Mouse (Mus musculus) liver, adult 2 months (tissue): ENCODE measurements around the gene Rbbp4. TPM values are rescaled to one million over a fixed set of nuclear protein-coding genes. Genes with fewer than 3 reads are reported as not detected.

Source experiments
- DNase-seq: peaks from one replicate; pipeline ENCODE4 v3.0.0-alpha.2; 2011; ENCODE audit warnings: low read depth, low spot score; ENCODE audit errors: extremely low read depth
- H3K27ac ChIP-seq: fragments of 200-500 bp; replicated peaks from 2 replicates; pipeline ENCODE4 v1.5.1; 2012; ENCODE audit warnings: low read depth, mild to moderate bottlenecking, control low read depth, inconsistent platforms, low read length; ENCODE audit not compliant: insufficient read depth
- H3K27me3 ChIP-seq: fragments of 200-500 bp; 2 replicates; pipeline ENCODE4 v1.6.1; 2012; ENCODE audit warnings: mild to moderate bottlenecking, moderate library complexity, low read length, inconsistent platforms; ENCODE audit not compliant: control insufficient read depth, insufficient read depth
- H3K36me3 ChIP-seq: fragments of 200-500 bp; 2 replicates; pipeline ENCODE4 v1.6.1; 2012; ENCODE audit warnings: low read length, inconsistent platforms; ENCODE audit not compliant: control insufficient read depth, insufficient read depth
- H3K4me1 ChIP-seq: fragments of 200-500 bp; 2 replicates; pipeline ENCODE4 v1.6.1; 2011; ENCODE audit warnings: low read length; ENCODE audit not compliant: control insufficient read depth, insufficient read depth
- H3K4me3 ChIP-seq: fragments of 200-500 bp; 2 replicates; pipeline ENCODE4 v1.5.1; 2011; ENCODE audit warnings: low read depth, mild to moderate bottlenecking, control low read depth, low read length, moderate library complexity; ENCODE audit not compliant: insufficient read depth
- H3K79me2 ChIP-seq: fragments of 200-500 bp; 2 replicates; pipeline ENCODE4 v1.6.1; 2012; ENCODE audit warnings: inconsistent platforms, mild to moderate bottlenecking, low read length, moderate library complexity; ENCODE audit not compliant: control insufficient read depth, insufficient read depth
- H3K9ac ChIP-seq: fragments of 200-500 bp; 2 replicates; pipeline ENCODE4 v1.6.1; 2012; ENCODE audit warnings: low read depth, mild to moderate bottlenecking, control low read depth, inconsistent platforms, low read length
- CTCF ChIP-seq: fragments of 200-500 bp; IDR thresholded peaks from 2 replicates; pipeline ENCODE4 v1.5.1; 2011; ENCODE audit warnings: low read depth, low read length, control low read depth
- POLR2A ChIP-seq: fragments of 200-500 bp; IDR thresholded peaks from 2 replicates; pipeline ENCODE4 v1.6.1; 2011; ENCODE audit warnings: low read length, control low read depth; ENCODE audit not compliant: insufficient read depth; ENCODE audit errors: extremely low read depth
- WGBS: fragments of 180-500 bp; shearing (Covaris S2); methylation state at CpG from one replicate; pipeline ENCODE4 v1.1.7; 2018; 5-methylcytosine and 5-hydroxymethylcytosine counted together
- polyA plus RNA-seq: library from polyadenylated mRNA; depleted of rRNA; stranded (reverse); fragments of >200 nt; gene quantifications from 2 replicates; pipeline ENCODE4 v1.2.3, GENCODE M21; 2012
- total RNA-seq: library from RNA; depleted of rRNA; stranded (reverse); fragments of >200 nt; gene quantifications from 2 replicates; pipeline ENCODE4 v1.2.3, GENCODE M21; 2014

Rbbp4 gene
- total and polyA plus RNA-seq, 2 experiments = 17.2 to 40.3 TPM

DNA sequence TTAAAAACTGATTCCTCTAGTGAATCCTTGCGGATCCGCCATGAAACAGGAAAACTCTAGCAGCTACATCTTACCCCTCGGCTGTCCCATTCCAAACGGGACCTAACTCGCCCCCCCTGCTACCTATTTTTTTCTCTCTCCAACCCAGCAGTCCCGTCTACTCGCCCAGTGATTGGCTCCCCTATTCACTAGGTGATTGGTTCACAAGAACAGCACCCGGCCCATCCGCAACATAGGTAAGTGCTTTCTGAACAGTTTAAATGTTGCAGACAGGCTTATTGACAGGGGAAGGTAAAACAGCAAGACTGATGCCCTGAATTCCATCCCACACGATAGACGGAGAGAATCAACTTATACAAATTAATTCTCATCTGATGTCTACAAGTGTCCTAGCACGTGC lies 18.0 kb upstream of the Rbbp4 start:
- Histone ChIP-seq H3K9ac (no peak overlapping the region), H3K4me3 (no peak overlapping the region), H3K27me3 (no peaks in the 10 kb centered on the region), H3K79me2 (no peaks in the 10 kb centered on the region), H3K36me3 (peaks cover 2% of the 10 kb centered on the region; the same call in 1 of the 2 replicates), H3K4me1 (no peaks in the 10 kb centered on the region), H3K27ac (no peak overlapping the region)
- 92% methylated on average over 12 of the region's 12 CpGs for WGBS
- no peak for DNase-seq
- TF ChIP-seq CTCF (no peak), POLR2A (no peak)

DNA sequence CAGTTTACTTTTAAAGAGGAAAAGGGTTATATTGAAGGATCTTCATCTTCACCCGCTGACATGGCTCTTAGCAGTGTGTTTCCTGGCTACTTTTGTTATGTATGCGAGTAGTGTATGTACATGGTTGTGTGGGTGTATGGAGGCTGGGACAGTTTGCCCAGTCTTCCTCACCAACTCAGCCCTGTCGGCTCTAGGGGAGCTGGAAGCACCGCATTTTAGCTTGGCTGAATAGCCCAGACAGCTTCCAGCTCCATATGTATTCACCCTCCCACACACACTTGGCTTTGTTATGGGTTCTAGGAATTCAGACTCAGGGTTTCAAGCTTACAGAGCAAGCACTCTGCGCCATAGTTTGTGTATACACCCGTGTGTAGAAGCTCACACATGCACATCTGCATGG lies 15.9 kb upstream of the Rbbp4 start:
- Histone ChIP-seq H3K27ac (no peak overlapping the region), H3K9ac (no peak overlapping the region), H3K79me2 (no peaks in the 10 kb centered on the region), H3K4me1 (no peaks in the 10 kb centered on the region), H3K36me3 (no peaks in the 10 kb centered on the region; the same call in 1 of the 2 replicates), H3K27me3 (no peaks in the 10 kb centered on the region), H3K4me3 (no peak overlapping the region)
- TF ChIP-seq CTCF = no peak
- TF ChIP-seq POLR2A = no peak
- DNase-seq = no peak
- 72% methylated on average over 6 of the region's 6 CpGs for WGBS

DNA sequence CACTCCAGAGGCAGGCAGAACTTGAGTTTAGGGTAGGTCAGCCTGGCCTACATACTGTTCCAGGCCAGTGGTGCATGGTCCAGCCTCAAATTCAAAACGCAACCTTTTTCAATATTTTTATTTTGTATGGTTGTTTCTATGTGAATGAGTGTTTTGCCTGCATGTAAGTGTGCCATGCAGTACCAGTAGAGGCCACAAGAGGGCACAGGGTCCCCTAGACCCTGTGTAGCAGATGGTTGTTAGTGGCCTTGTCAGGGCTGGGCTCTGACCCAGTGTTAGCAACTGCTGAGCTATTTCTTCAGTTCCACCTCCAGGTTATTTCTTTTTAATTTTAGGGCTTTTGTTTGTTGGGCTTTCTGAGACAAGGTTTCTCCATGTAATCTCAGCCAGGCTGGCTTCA lies 15.5 kb upstream of the Rbbp4 start:
- H3K36me3 ChIP-seq = no peaks in the 10 kb centered on the region; the same call in 1 of the 2 replicates
- no peaks in the 10 kb centered on the region for H3K27me3 ChIP-seq
- H3K79me2 ChIP-seq = no peaks in the 10 kb centered on the region
- DNase-seq = peak; percentile 58
- H3K4me3 ChIP-seq = no peak overlapping the region
- no peaks in the 10 kb centered on the region for H3K4me1 ChIP-seq
- no peak overlapping the region for H3K27ac ChIP-seq
- WGBS = 11% methylated on average over 1 of the region's 1 CpGs
- no peak overlapping the region for H3K9ac ChIP-seq
- TF ChIP-seq CTCF (peak; percentile 90), POLR2A (no peak)

DNA sequence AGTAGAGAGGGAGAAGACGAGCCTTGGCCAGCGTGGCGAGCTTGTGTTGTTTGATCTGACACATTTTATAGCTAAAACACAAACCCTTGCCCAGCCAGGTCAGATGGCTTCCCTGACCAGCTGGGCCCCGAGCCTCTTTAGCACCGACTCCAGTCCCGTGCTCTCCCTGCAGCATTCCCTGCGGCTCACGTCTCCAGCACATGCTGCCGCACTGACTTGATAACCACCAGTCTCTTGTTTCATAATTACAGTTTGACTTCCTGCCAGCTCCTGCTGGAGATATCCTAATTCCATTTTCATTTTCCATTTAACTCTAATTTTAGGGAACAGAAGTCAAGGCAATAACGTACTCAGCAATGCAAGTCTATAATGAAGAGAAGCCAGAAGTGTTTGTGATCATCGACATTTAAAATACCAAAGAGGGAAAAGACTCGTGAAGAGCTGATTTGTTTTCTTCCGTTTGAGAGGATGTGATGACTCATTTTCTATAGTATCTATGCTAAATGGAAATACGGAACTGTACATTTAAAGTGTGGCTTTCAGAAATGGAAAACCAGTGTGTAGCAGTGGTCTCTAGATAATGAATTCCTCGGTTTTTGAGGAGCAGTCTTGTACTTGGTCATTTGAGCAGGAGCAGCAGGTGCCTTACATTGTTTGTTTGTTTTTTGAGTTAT lies 11.4 kb upstream of the Rbbp4 start:
- Histone ChIP-seq H3K79me2 (no peaks in the 10 kb centered on the region), H3K27me3 (no peaks in the 10 kb centered on the region), H3K9ac (no peak overlapping the region), H3K36me3 (peaks cover 26% of the 10 kb centered on the region), H3K4me1 (peaks cover 2% of the 10 kb centered on the region; the same call in 1 of the 2 replicates), H3K27ac (no peak overlapping the region), H3K4me3 (no peak overlapping the region)
- DNase-seq = no peak
- WGBS = 79% methylated on average over 15 of the region's 15 CpGs
- TF ChIP-seq POLR2A = no peak

DNA sequence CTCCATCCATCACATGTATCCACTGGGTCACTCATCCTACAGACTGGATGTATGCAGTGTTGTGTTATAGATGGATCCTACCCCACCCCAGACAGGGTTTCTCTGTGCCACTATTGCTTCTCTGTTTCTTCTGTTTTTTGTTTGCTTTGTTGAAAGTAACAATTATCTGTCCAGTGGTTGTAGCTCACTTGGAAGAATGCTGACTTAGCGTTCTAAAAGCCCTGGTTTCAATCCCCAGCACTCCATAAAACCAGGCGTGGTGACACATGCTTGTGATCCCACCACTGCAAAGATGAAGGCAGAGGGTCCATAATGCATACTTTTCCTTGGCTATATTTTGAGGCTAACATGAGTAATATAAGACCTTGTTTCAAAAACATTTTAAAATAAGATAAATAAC lies 7.5 kb upstream of the Rbbp4 start:
- 85% methylated on average over 2 of the region's 2 CpGs for WGBS
- H3K36me3 ChIP-seq = peaks cover 31% of the 10 kb centered on the region

DNA sequence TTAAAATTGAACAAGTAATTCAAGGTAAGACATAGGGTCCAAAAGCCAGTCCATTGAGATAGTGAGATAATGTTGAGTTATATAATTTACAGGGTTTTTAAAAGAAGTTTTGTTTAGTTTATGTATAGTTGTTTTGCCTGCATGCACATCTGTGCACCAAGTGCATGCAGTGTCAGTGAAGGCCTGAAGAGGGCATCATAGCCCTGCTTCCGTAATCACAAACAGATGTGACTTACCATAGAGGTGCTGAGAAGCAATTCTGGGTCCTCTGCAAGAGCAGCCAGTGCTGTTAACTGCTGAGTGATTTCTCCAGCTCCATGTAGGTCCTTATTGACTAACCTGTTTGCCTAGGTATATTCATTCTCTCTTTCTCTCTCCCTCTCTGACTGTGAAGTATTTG lies 6.7 kb upstream of the Rbbp4 start:
- Histone ChIP-seq H3K4me3 (no peak overlapping the region), H3K36me3 (peaks cover 31% of the 10 kb centered on the region), H3K79me2 (peaks cover 7% of the 10 kb centered on the region; the same call in 1 of the 2 replicates), H3K27me3 (no peaks in the 10 kb centered on the region), H3K27ac (no peak overlapping the region; the same call in 1 of the 2 replicates), H3K4me1 (peaks cover 7% of the 10 kb centered on the region; the same call in 1 of the 2 replicates), H3K9ac (no peak overlapping the region)
- DNase-seq = no peak
- 75% methylated on average over 1 of the region's 1 CpGs for WGBS
- TF ChIP-seq CTCF (peak; percentile 34; the same call in 1 of the 2 replicates), POLR2A (no peak)

More for the DNA sequence above, 7.5 kb upstream of the Rbbp4 start:
- no peak for TF ChIP-seq POLR2A
- TF ChIP-seq CTCF = no peak
- DNase-seq = no peak
- peaks cover 2% of the 10 kb centered on the region; the same call in 1 of the 2 replicates for H3K4me1 ChIP-seq
- H3K27ac ChIP-seq = no peak overlapping the region
- H3K79me2 ChIP-seq = peaks cover 7% of the 10 kb centered on the region; the same call in 1 of the 2 replicates
- no peak overlapping the region for H3K4me3 ChIP-seq
- no peak overlapping the region for H3K9ac ChIP-seq
- no peaks in the 10 kb centered on the region for H3K27me3 ChIP-seq
